Mouse (Mus musculus) CH12.LX (cell line): ENCODE results near the gene Krt17. TPM values are rescaled to one million over a fixed set of nuclear protein-coding genes. Genes with fewer than 3 reads are reported as not detected.

ENCODE experiments used
- DNase-seq: peaks from one replicate; pipeline ENCODE4 v3.0.0-alpha.2; 2013; ENCODE audit errors: extremely low read depth
- H3K27ac ChIP-seq: 2 replicates; pipeline ENCODE4 v1.5.1; 2012; ENCODE audit warnings: low read depth, mild to moderate bottlenecking, control low read depth, moderate library complexity; ENCODE audit not compliant: insufficient read depth
- H3K27me3 ChIP-seq: replicated peaks from 2 replicates; pipeline ENCODE3; 2012; ENCODE audit warnings: inconsistent platforms
- H3K36me3 ChIP-seq, 2 experiments: replicated peaks in 1 of 2; 2 replicates each; pipeline versions ENCODE3 to v1.6.1; 2012; ENCODE audit warnings: inconsistent platforms in 1 of 2, low read length in 1 of 2, mild to moderate bottlenecking in 1 of 2, mixed read lengths in 1 of 2, moderate library complexity in 1 of 2; ENCODE audit not compliant: control insufficient read depth in 1 of 2, insufficient read depth in 1 of 2
- H3K4me1 ChIP-seq, 2 experiments: 2 replicates each; pipeline ENCODE4 v1.6.1; 2012; ENCODE audit warnings: inconsistent platforms in 1 of 2, moderate library complexity in 1 of 2; ENCODE audit not compliant: insufficient read depth in 2 of 2, control insufficient read depth in 1 of 2
- H3K4me2 ChIP-seq: 2 replicates; pipeline ENCODE4 v1.6.1; 2012; ENCODE audit warnings: low read depth, mild to moderate bottlenecking, control low read depth; ENCODE audit not compliant: poor library complexity, insufficient read depth, severe bottlenecking
- H3K4me3 ChIP-seq, 3 experiments: fragments of 150-350 bp in 1 of 3; sonication (generic) in 1 of 3; replicated peaks in 1 of 3; 2 replicates each; pipeline versions ENCODE3 to v1.5.1; 2011 to 2012; ENCODE audit warnings: low read depth in 2 of 3, low read length in 2 of 3, mild to moderate bottlenecking in 2 of 3, moderate library complexity in 2 of 3, control low read depth in 1 of 3, improper control_type of control experiment in 1 of 3, inconsistent platforms in 1 of 3, mixed read lengths in 1 of 3; ENCODE audit not compliant: poor library complexity in 1 of 3
- H3K79me2 ChIP-seq: replicated peaks from 2 replicates; pipeline ENCODE4 v1.6.1; 2012; ENCODE audit warnings: mild to moderate bottlenecking, moderate library complexity; ENCODE audit not compliant: control insufficient read depth, poor library complexity, insufficient read depth, severe bottlenecking; ENCODE audit errors: extremely low read depth
- H3K9ac ChIP-seq: 2 replicates; pipeline ENCODE4 v1.6.1; 2012; ENCODE audit warnings: low read depth, mild to moderate bottlenecking, control low read depth, moderate library complexity; ENCODE audit not compliant: insufficient read depth
- H3K9me3 ChIP-seq: replicated peaks from 2 replicates; pipeline ENCODE3; 2012; ENCODE audit warnings: low read length, inconsistent platforms, mixed read lengths
- BHLHE40 ChIP-seq: IDR thresholded peaks from 2 replicates; pipeline ENCODE4 v1.6.1; 2011; ENCODE audit warnings: mild to moderate bottlenecking, low read depth, low read length, improper control_type of control experiment
- CHD1 ChIP-seq: IDR thresholded peaks from 2 replicates; pipeline ENCODE4 v1.6.1; 2012; ENCODE audit warnings: low read depth, low read length, improper control_type of control experiment, inconsistent platforms
- CTCF ChIP-seq, 2 experiments: IDR thresholded peaks in 1 of 2; conservative IDR thresholded peaks in 1 of 2; 2 replicates each; pipeline ENCODE4 v1.5.1; 2011 to 2012; ENCODE audit warnings: low read depth in 2 of 2, low read length in 2 of 2, improper control_type of control experiment in 1 of 2, inconsistent platforms in 1 of 2, mild to moderate bottlenecking in 1 of 2, moderate library complexity in 1 of 2
- ETS1 ChIP-seq: conservative IDR thresholded peaks from 2 replicates; pipeline ENCODE4 v1.6.1; 2012; ENCODE audit warnings: low read depth, mild to moderate bottlenecking, inconsistent platforms, low read length, improper control_type of control experiment, moderate library complexity
- IRF4 ChIP-seq: IDR thresholded peaks from 2 replicates; pipeline ENCODE4 v1.6.1; 2014; ENCODE audit warnings: low read depth, mild to moderate bottlenecking, inconsistent platforms, low read length, improper control_type of control experiment
- JUN ChIP-seq: IDR thresholded peaks from 2 replicates; pipeline ENCODE4 v1.6.1; 2011; ENCODE audit warnings: low read depth, mild to moderate bottlenecking, low read length, improper control_type of control experiment, moderate library complexity; ENCODE audit not compliant: insufficient read depth
- JUND ChIP-seq: conservative IDR thresholded peaks from 2 replicates; pipeline ENCODE4 v1.6.1; 2011; ENCODE audit warnings: low read depth, low read length, improper control_type of control experiment
- MAFK ChIP-seq: IDR thresholded peaks from 2 replicates; pipeline ENCODE4 v1.6.1; 2011; ENCODE audit warnings: low read length, improper control_type of control experiment; ENCODE audit not compliant: insufficient replicate concordance
- MAX ChIP-seq: IDR thresholded peaks from 2 replicates; pipeline ENCODE4 v1.6.1; 2011; ENCODE audit warnings: low read length, improper control_type of control experiment
- MAZ ChIP-seq: IDR thresholded peaks from 2 replicates; pipeline ENCODE4 v1.6.1; 2012; ENCODE audit warnings: low read depth, mild to moderate bottlenecking, inconsistent platforms, low read length, improper control_type of control experiment, moderate library complexity
- MEF2A ChIP-seq: IDR thresholded peaks from 2 replicates; pipeline ENCODE4 v1.6.1; 2014; ENCODE audit warnings: low read depth, mild to moderate bottlenecking, inconsistent platforms, low read length, improper control_type of control experiment, borderline replicate concordance
- MXI1 ChIP-seq: IDR thresholded peaks from 2 replicates; pipeline ENCODE4 v1.6.1; 2011; ENCODE audit warnings: mild to moderate bottlenecking, low read depth, low read length, improper control_type of control experiment
- NELFE ChIP-seq: IDR thresholded peaks from 2 replicates; pipeline ENCODE4 v1.6.1; 2011; ENCODE audit warnings: low read depth, low read length, improper control_type of control experiment
- NRF1 ChIP-seq: IDR thresholded peaks from 2 replicates; pipeline ENCODE4 v1.6.1; 2014; ENCODE audit warnings: low read depth, mild to moderate bottlenecking, inconsistent platforms, low read length, improper control_type of control experiment, moderate library complexity
- PAX5 ChIP-seq: IDR thresholded peaks from 2 replicates; pipeline ENCODE4 v1.6.1; 2012; ENCODE audit warnings: low read length, inconsistent platforms, mixed read lengths
- RAD21 ChIP-seq: IDR thresholded peaks from 2 replicates; pipeline ENCODE4 v1.6.1; 2011; ENCODE audit warnings: low read depth, mild to moderate bottlenecking, low read length, improper control_type of control experiment, moderate library complexity
- SMC3 ChIP-seq: IDR thresholded peaks from 2 replicates; pipeline ENCODE4 v1.6.1; 2011; ENCODE audit warnings: low read depth, low read length, improper control_type of control experiment
- TBP ChIP-seq: conservative IDR thresholded peaks from 2 replicates; pipeline ENCODE4 v1.6.1; 2011; ENCODE audit warnings: low read depth, low read length, improper control_type of control experiment
- UBTF ChIP-seq: IDR thresholded peaks from 2 replicates; pipeline ENCODE4 v1.6.1; 2012; ENCODE audit warnings: low read depth, mild to moderate bottlenecking, inconsistent platforms, low read length, improper control_type of control experiment, moderate library complexity
- USF1 ChIP-seq: IDR thresholded peaks from 2 replicates; pipeline ENCODE4 v1.6.1; 2014; ENCODE audit warnings: low read depth, mild to moderate bottlenecking, inconsistent platforms, low read length, improper control_type of control experiment
- ZC3H11A ChIP-seq: IDR thresholded peaks from 2 replicates; pipeline ENCODE4 v1.6.1; 2012; ENCODE audit warnings: low read depth, mild to moderate bottlenecking, inconsistent platforms, low read length, improper control_type of control experiment
- ZMIZ1 ChIP-seq: IDR thresholded peaks from 2 replicates; pipeline ENCODE4 v1.6.1; 2012; ENCODE audit warnings: low read depth, mild to moderate bottlenecking, inconsistent platforms, low read length, improper control_type of control experiment
- ZNF384 ChIP-seq: IDR thresholded peaks from 2 replicates; pipeline ENCODE4 v1.6.1; 2012; ENCODE audit warnings: low read depth, low read length, improper control_type of control experiment, inconsistent platforms
- dilution Hi-C: fragments of 300-500 bp; cut with MboI; formaldehyde crosslinking; loops from 2 replicates; pipeline ENCODE4 v1.14.3; 2020; ENCODE audit warnings: low sequenced_read_pairs; ENCODE audit not compliant: extremely low pct_unique_long_range_greater_than_20kb, extremely low pct_ligation_motif_present
- in situ Hi-C: fragments of 300-500 bp; cut with MboI; formaldehyde crosslinking; loops from 3 replicates; pipeline ENCODE4 v1.14.3; 2019; ENCODE audit warnings: low sequenced_read_pairs, low pct_ligation_motif_present, low pct_unique_long_range_greater_than_20kb, mixed read lengths
- polyA plus RNA-seq: library from polyadenylated mRNA; unstranded; fragments of >175 nt; gene quantifications from 2 replicates; pipeline ENCODE4 v1.2.1, GENCODE M21; 2012; ENCODE audit warnings: low read depth; ENCODE audit not compliant: insufficient read length
- total RNA-seq, 2 experiments: library from RNA; depleted of rRNA; stranded (reverse); fragments of 300-350 nt in 1 of 2; fragments of >200 nt in 1 of 2; gene quantifications; 2 replicates each; pipeline ENCODE4 v1.2.3; 2012 to 2014

Krt17 gene
- total and polyA plus RNA-seq, 3 experiments: 0.76 TPM; not detected in 2

DNA sequence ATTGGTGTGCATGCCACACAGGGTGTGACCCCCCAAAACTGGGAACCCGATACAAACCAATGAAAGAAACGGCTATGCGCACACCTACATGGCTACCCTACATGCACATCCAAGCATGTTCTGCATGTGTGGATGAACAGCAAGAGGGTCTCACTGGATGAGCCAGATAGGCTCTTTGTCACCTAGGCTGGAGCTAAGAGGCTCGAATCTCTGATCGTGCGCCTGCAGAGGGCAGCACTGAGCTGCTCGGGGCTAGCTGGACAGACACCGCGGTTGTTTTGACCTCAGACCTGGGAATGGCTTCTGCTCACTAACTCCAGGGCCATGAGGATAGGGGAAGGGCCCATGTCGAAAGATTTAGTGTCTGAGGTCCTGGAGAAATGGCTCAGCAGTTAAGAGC, 21.7 kb upstream of the Krt17 start:
- H3K9ac ChIP-seq: no peak overlapping the region
- in situ Hi-C loops (loop anchor here (25.0 kb wide), 2 partner anchors 545 to 895 kb away; partner anchors contain the start of genes Gm14180 and Krt10), dilution Hi-C loops (no loop called here)
- no peak overlapping the region for H3K27ac ChIP-seq
- H3K9me3 ChIP-seq: no peaks in the 10 kb centered on the region
- H3K27me3 ChIP-seq: peaks cover 91% of the 10 kb centered on the region
- no peak overlapping the region for H3K4me3 ChIP-seq
- H3K4me1 ChIP-seq: peaks cover 0 to 4% of the 10 kb centered on the region in 2 experiments; a peak in 2 of 4 replicates
- H3K4me2 ChIP-seq: no peak overlapping the region
- TF ChIP-seq RAD21 (peak; percentile 52), SMC3 (peak; percentile 93), MAZ (no peak), ZNF384 (no peak), UBTF (0 out of 2 replicates have a peak, but pooled peaks have one; percentile 36), NELFE (peak; percentile 57; the same call in 1 of the 2 replicates), CTCF (conservative IDR thresholded peaks at IDR 0.05 in 1 of 2, IDR thresholded peaks at IDR 0.05 in 1 of 2; ENCODE audit: low read depth in 2 of 2, low read length in 2 of 2) (peak; percentile 90 to 97)
- TF ChIP-seq, all 38 proteins: peak for 5
- Histone ChIP-seq H3K36me3 (no peaks in the 10 kb centered on the region), H3K79me2 (no peaks in the 10 kb centered on the region)
- peak; percentile 73 for DNase-seq

DNA sequence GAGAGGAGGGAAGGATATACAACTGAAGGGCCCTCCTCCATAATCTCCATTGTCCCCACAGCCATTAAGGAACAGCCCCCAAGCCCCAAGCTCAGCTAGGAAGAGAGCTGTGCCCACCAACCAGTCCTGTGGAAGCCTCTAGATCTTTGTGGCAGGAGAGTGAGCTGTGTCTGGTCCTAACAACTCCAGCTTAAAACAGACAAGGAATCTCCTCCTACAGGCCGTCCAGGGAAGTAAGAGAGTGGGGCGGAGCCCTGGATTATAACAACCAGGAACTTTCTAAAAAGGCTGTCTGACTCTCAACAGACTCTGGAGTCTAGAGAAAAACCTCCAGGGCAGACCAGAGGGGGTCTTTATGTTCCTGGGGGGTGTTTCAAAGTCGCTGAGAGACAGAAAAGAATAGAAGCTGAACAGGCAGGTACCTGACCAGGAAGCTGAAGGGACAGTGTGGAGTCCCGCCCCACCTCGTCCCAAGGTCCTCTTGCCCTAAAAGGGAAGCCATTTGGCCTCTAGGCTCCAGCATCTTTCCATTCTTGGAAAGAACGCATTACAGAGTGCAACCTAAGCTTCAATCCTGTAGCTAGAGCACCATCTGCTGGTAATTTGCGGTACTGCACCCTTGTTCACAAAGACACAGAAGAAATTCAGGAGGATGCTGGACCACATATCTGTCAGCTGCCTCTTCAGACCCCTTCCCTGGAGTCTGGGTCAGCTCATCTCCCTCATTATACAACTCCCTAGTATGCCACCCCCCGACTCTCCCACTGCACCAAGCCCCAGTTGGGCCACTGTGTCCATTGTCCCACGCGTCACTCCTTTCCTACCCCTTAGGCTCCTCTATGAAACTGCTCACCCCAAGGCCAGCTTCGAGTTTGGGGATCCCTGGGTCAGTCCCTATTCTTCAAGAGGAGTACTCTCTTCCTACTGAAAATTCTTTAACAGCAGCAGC, 21.0 kb upstream of the Krt17 start:
- H3K4me2 ChIP-seq: no peak overlapping the region
- peaks cover 0 to 4% of the 10 kb centered on the region in 2 experiments; a peak in 2 of 4 replicates for H3K4me1 ChIP-seq
- in situ Hi-C loops: loop anchor here (25.0 kb wide), 2 partner anchors 545 to 895 kb away; partner anchors contain the start of genes Gm14180 and Krt10
- H3K4me3 ChIP-seq: no peak overlapping the region
- no peaks in the 10 kb centered on the region for H3K9me3 ChIP-seq
- TF ChIP-seq MAZ (no peak), JUN (no peak), MAFK (no peak), CHD1 (no peak), TBP (no peak), MXI1 (no peak), USF1 (no peak), IRF4 (no peak), ZC3H11A (peak; percentile 51), BHLHE40 (no peak), MAX (no peak), PAX5 (no peak), ZMIZ1 (no peak), ETS1 (no peak), RAD21 (peak; percentile 98), NRF1 (no peak), ZNF384 (no peak), MEF2A (no peak), CTCF (conservative IDR thresholded peaks at IDR 0.05 in 1 of 2, IDR thresholded peaks at IDR 0.05 in 1 of 2; ENCODE audit: low read depth in 2 of 2, low read length in 2 of 2) (peak; percentile 98 to 100), SMC3 (peak; percentile 88), JUND (no peak)
- TF ChIP-seq, all 38 proteins: peak for 4
- DNase-seq: peak; percentile 84
- H3K9ac ChIP-seq: no peak overlapping the region
- no peak overlapping the region for H3K27ac ChIP-seq
- dilution Hi-C loops: no loop called here
- H3K36me3 ChIP-seq: no peaks in the 10 kb centered on the region
- peaks cover 89% of the 10 kb centered on the region for H3K27me3 ChIP-seq
- no peaks in the 10 kb centered on the region for H3K79me2 ChIP-seq
